Mouse (Mus musculus): ENCODE measurements around the gene Hoxd10. TPM values are rescaled to one million over a fixed set of nuclear protein-coding genes. Genes with fewer than 3 reads are reported as not detected.

Gene Hoxd10
- total and polyA plus RNA-seq, 3 experiments: not detected

DNA sequence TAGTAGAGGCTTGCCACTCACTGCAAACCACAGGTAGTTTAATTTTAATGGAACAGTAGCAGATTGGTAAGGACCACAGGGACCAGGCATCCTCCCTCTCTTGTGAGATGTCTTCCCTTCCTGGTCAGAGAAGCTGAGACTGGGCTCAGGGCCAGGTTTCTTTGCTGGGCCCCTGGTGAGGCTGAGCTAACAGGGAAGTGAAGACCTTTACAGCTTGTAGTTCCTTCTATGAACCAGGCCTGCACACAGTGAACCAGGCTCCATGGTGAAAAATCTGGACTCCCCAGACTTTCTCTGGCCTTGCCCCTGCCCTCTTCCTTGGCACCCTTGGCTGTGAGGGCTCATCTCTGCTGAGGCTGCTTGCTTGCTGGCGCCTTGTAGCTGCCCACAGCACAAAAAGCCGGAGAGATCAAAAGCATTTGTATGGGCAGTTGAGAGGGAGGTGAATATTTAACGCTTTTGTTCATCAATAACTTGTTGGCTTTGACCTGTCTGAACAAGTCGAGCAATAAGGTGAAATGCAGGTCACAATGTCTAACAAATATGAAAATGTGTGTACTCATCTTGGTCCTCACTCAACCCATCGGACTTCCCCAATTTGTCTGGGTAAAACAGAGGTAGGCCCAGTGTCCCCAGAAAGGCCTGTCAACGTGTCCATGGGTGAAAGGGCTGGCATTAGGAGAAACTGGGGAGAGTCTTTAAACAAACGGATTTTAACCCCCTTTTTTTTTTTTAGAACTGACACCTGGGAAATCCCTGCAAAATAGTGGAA lies 32.7 kb downstream of the Hoxd10 start:
- peak; percentile 64 for DNase-seq (ENCODE audit: extremely low read depth)
- TF ChIP-seq NELFE (IDR thresholded peaks at IDR 0.05; ENCODE audit: low read depth, low read length) (no peak), USF2 (conservative IDR thresholded peaks at IDR 0.05; ENCODE audit: low read depth, low read length) (no peak), ZMIZ1 (IDR thresholded peaks at IDR 0.05; ENCODE audit: low read depth, low read length) (no peak; the same call in 1 of the 2 replicates), ZNF384 (IDR thresholded peaks at IDR 0.05; ENCODE audit: low read depth, low read length) (peak; percentile 68; the same call in 1 of the 2 replicates), JUN (IDR thresholded peaks at IDR 0.05; ENCODE audit: insufficient read depth, low read depth, low read length) (no peak), MAX (IDR thresholded peaks at IDR 0.05; ENCODE audit: low read length) (no peak), CHD2 (IDR thresholded peaks at IDR 0.05; ENCODE audit: low read length) (peak; percentile 39; the same call in 1 of the 2 replicates), CTCF (conservative IDR thresholded peaks at IDR 0.05 in 1 of 2, IDR thresholded peaks at IDR 0.05 in 1 of 2; ENCODE audit: low read depth in 2 of 2, low read length in 2 of 2) (0 out of 4 replicates have a peak, but pooled peaks of 1 of the 2 experiments have one; percentile 5), ELF1 (IDR thresholded peaks at IDR 0.05; ENCODE audit: low read depth, low read length) (no peak), POLR2A (IDR thresholded peaks at IDR 0.05; ENCODE audit: low read depth, low read length) (peak; percentile 53; the same call in 1 of the 2 replicates), MYC (IDR thresholded peaks at IDR 0.05; ENCODE audit: low read depth, low read length) (no peak), E2F4 (IDR thresholded peaks at IDR 0.05; ENCODE audit: insufficient replicate concordance, low read depth, low read length) (no peak), GABPA (IDR thresholded peaks at IDR 0.05; ENCODE audit: insufficient replicate concordance, low read depth, low read length) (no peak), SMC3 (IDR thresholded peaks at IDR 0.05; ENCODE audit: low read depth, low read length) (no peak), MXI1 (IDR thresholded peaks at IDR 0.05; ENCODE audit: low read depth, low read length) (no peak; the same call in 1 of the 2 replicates), CHD1 (IDR thresholded peaks at IDR 0.05; ENCODE audit: low read depth, low read length) (peak; percentile 88; the same call in 1 of the 2 replicates), MAZ (IDR thresholded peaks at IDR 0.05; ENCODE audit: low read depth, low read length) (peak; percentile 24; the same call in 1 of the 2 replicates), ZKSCAN1 (IDR thresholded peaks at IDR 0.05; ENCODE audit: borderline replicate concordance, low read depth, low read length) (no peak), BHLHE40 (IDR thresholded peaks at IDR 0.05; ENCODE audit: low read depth, low read length) (no peak), IRF4 (IDR thresholded peaks at IDR 0.05; ENCODE audit: low read depth, low read length) (peak; percentile 78; the same call in 1 of the 2 replicates), EP300 (IDR thresholded peaks at IDR 0.05; ENCODE audit: low read length) (peak; percentile 74), UBTF (IDR thresholded peaks at IDR 0.05; ENCODE audit: low read depth, low read length) (no peak), USF1 (IDR thresholded peaks at IDR 0.05; ENCODE audit: low read depth, low read length) (no peak), SIN3A (IDR thresholded peaks at IDR 0.05; ENCODE audit: low read length) (peak; percentile 72), TCF12 (IDR thresholded peaks at IDR 0.05; ENCODE audit: low read depth, low read length) (peak; percentile 26), MEF2A (IDR thresholded peaks at IDR 0.05; ENCODE audit: borderline replicate concordance, low read depth, low read length) (peak; percentile 51; the same call in 1 of the 2 replicates), JUND (conservative IDR thresholded peaks at IDR 0.05; ENCODE audit: low read depth, low read length) (peak; percentile 43), MAFK (IDR thresholded peaks at IDR 0.05; ENCODE audit: insufficient replicate concordance, low read length) (no peak), RCOR1 (conservative IDR thresholded peaks at IDR 0.05; ENCODE audit: low read depth, low read length) (peak; percentile 71; the same call in 1 of the 2 replicates), RAD21 (IDR thresholded peaks at IDR 0.05; ENCODE audit: low read depth, low read length) (no peak), ZC3H11A (IDR thresholded peaks at IDR 0.05; ENCODE audit: low read depth, low read length) (no peak), TBP (conservative IDR thresholded peaks at IDR 0.05; ENCODE audit: low read depth, low read length) (peak; percentile 29; the same call in 1 of the 2 replicates), KAT2A (IDR thresholded peaks at IDR 0.05; ENCODE audit: insufficient replicate concordance, low read length) (no peak), HCFC1 (IDR thresholded peaks at IDR 0.05; ENCODE audit: low read depth, low read length) (no peak; the same call in none of the 2 replicates), ETS1 (conservative IDR thresholded peaks at IDR 0.05; ENCODE audit: low read depth, low read length) (peak; percentile 49), NRF1 (IDR thresholded peaks at IDR 0.05; ENCODE audit: low read depth, low read length) (no peak; the same call in 1 of the 2 replicates), PAX5 (IDR thresholded peaks at IDR 0.05; ENCODE audit: low read length) (no peak), POLR2AphosphoS2 (IDR thresholded peaks at IDR 0.05; ENCODE audit: low read depth, low read length) (no peak)

More for the DNA sequence above, 32.7 kb downstream of the Hoxd10 start:
- H3K4me1 ChIP-seq (ENCODE audit: control insufficient read depth in 1 of 2, insufficient read depth in 2 of 2): peaks cover 12 to 60% of the 10 kb centered on the region in 2 experiments
- H3K27ac ChIP-seq (ENCODE audit: insufficient read depth, low read depth): peak overlapping the region; percentile 97
- peak overlapping the region; percentile 71 for H3K9ac ChIP-seq (ENCODE audit: insufficient read depth, low read depth)
- H3K4me3 ChIP-seq (replicated peaks in 1 of 3; ENCODE audit: low read depth in 2 of 3, low read length in 2 of 3, poor library complexity in 1 of 3): peak overlapping the region; percentile 61 to 96 (median 66)
- no peaks in the 10 kb centered on the region for H3K27me3 ChIP-seq (replicated peaks)
- in situ Hi-C loops (cut with MboI; ENCODE audit: low pct_ligation_motif_present, low pct_unique_long_range_greater_than_20kb, low sequenced_read_pairs): loop anchor here (10.0 to 25.0 kb wide), 2 partner anchors 330 to 863 kb away; no protein-coding TSS in a partner anchor
- dilution Hi-C loops (cut with MboI; ENCODE audit: extremely low pct_ligation_motif_present, extremely low pct_unique_long_range_greater_than_20kb, low sequenced_read_pairs): no loop called here
- peaks cover 6% of the 10 kb centered on the region for H3K9me3 ChIP-seq (replicated peaks; ENCODE audit: low read length)
- peaks cover 58% of the 10 kb centered on the region for H3K79me2 ChIP-seq (replicated peaks; ENCODE audit: control insufficient read depth, extremely low read depth, insufficient read depth, poor library complexity, severe bottlenecking)
- H3K4me2 ChIP-seq (ENCODE audit: insufficient read depth, low read depth, poor library complexity, severe bottlenecking): peak overlapping the region; percentile 86
- H3K36me3 ChIP-seq (replicated peaks in 1 of 2; ENCODE audit: control insufficient read depth in 1 of 2, insufficient read depth in 1 of 2, low read length in 1 of 2): peaks cover 28 to 32% of the 10 kb centered on the region in 2 experiments
